Mouse (Mus musculus): ENCODE measurements around the gene Defb19.

- TF ChIP-seq CTCF (IDR thresholded peaks at IDR 0.05; ENCODE audit: low read depth, low read length) (no peak), POLR2A (IDR thresholded peaks at IDR 0.05; ENCODE audit: borderline replicate concordance, low read depth, low read length) (no peak)
Measured at GRCm38 (mm10) chr2:152588450-152588849, 8.3 kb upstream of the Defb19 start.
